Mouse (Mus musculus): ENCODE data around the gene Mrpl20. TPM values are rescaled to one million over a fixed set of nuclear protein-coding genes. Genes with fewer than 3 reads are reported as not detected.
"Not testable (repeated sequence)": the region's sequence is repeated elsewhere in the genome, so short reads cannot be mapped to it uniquely, and the experiment has no call there.

Mrpl20 gene
- total and polyA plus RNA-seq, 2 experiments from 2014 or later: 123 to 279 TPM

- WGBS: 68% methylated on average over 5 of the region's 5 CpGs
- H3K4me1 ChIP-seq (ENCODE audit: insufficient read depth, low read length): peaks cover 6% of the 10 kb centered on the region; the same call in 1 of the 2 replicates
- H3K4me3 ChIP-seq (ENCODE audit: low read depth, low read length): peak within 1 kb of the TSS; percentile 67
- H3K27ac ChIP-seq (ENCODE audit: low read depth, low read length): peak within 1 kb of the TSS; percentile 91; the same call in 1 of the 2 replicates
- no peaks in the 10 kb centered on the region for H3K36me3 ChIP-seq (ENCODE audit: insufficient read depth, low read length)
- no peak for DNase-seq (ENCODE audit: low spot score)
- no peaks in the 10 kb centered on the region for H3K9me3 ChIP-seq (ENCODE audit: low read length)
- no peak for ATAC-seq (ENCODE audit: low FRiP score)
- H3K9ac ChIP-seq (replicated peaks; ENCODE audit: low read length, poor library complexity, severe bottlenecking): peak within 1 kb of the TSS; percentile 88
- peak; percentile 51 for TF ChIP-seq CTCF (IDR thresholded peaks at IDR 0.05)
- no peaks in the 10 kb centered on the region for H3K27me3 ChIP-seq (ENCODE audit: insufficient read depth, low read length)
- H3K4me2 ChIP-seq (ENCODE audit: low read depth, low read length, poor library complexity, severe bottlenecking): peak within 1 kb of the TSS; percentile 78
Observed at GRCm38 (mm10) chr4:155785819-155786218, 16.9 kb upstream of the Mrpl20 start, which contains the start of gene Tmem88b. Gene Tmem88b, minus strand, starts transcription at chr4:155785874.

GRCm38 (mm10) chr4:155788300-155788699 is 14.4 kb upstream of the Mrpl20 start:
- Histone ChIP-seq H3K4me1 (ENCODE audit: insufficient read depth, low read length) (peaks cover 6% of the 10 kb centered on the region; the same call in 1 of the 2 replicates), H3K27ac (ENCODE audit: low read depth, low read length) (no peak overlapping the region), H3K4me2 (ENCODE audit: low read depth, low read length, poor library complexity, severe bottlenecking) (no peak overlapping the region), H3K27me3 (ENCODE audit: insufficient read depth, low read length) (no peaks in the 10 kb centered on the region; the same call in 1 of the 2 replicates), H3K36me3 (ENCODE audit: insufficient read depth, low read length) (no peaks in the 10 kb centered on the region), H3K9ac (replicated peaks; ENCODE audit: low read length, poor library complexity, severe bottlenecking) (no peak overlapping the region), H3K9me3 (ENCODE audit: low read length) (no peaks in the 10 kb centered on the region), H3K4me3 (ENCODE audit: low read depth, low read length) (no peak overlapping the region)
- 85% methylated on average over 3 of the region's 3 CpGs for WGBS
- no peak for ATAC-seq (ENCODE audit: low FRiP score)
- no peak for DNase-seq (ENCODE audit: low spot score)
- TF ChIP-seq CTCF (IDR thresholded peaks at IDR 0.05): no peak

- not testable (repeated sequence) for H3K36me3 ChIP-seq (ENCODE audit: insufficient read depth, low read length); H3K9me3 ChIP-seq (ENCODE audit: low read length); H3K4me2 ChIP-seq (ENCODE audit: low read depth, low read length, poor library complexity, severe bottlenecking); ATAC-seq (ENCODE audit: low FRiP score); H3K4me1 ChIP-seq (ENCODE audit: insufficient read depth, low read length); H3K9ac ChIP-seq (replicated peaks; ENCODE audit: low read length, poor library complexity, severe bottlenecking); H3K27ac ChIP-seq (ENCODE audit: low read depth, low read length); H3K27me3 ChIP-seq (ENCODE audit: insufficient read depth, low read length); H3K4me3 ChIP-seq (ENCODE audit: low read depth, low read length); DNase-seq (ENCODE audit: low spot score)
- 81% methylated on average over 4 of the region's 4 CpGs for WGBS
Observed at GRCm38 (mm10) chr4:155788833-155789232, 13.8 kb upstream of the Mrpl20 start.

GRCm38 (mm10) chr4:155790021-155790489 is 12.6 kb upstream of the Mrpl20 start, which contains the start of gene Ankrd65:
Gene Ankrd65, plus strand, starts transcription at chr4:155790439.
- WGBS: 63% methylated on average over 3 of the region's 3 CpGs
- Histone ChIP-seq H3K27ac (ENCODE audit: low read depth, low read length) (no peak within 1 kb of the TSS), H3K4me3 (ENCODE audit: low read depth, low read length) (no peak within 1 kb of the TSS), H3K9ac (replicated peaks; ENCODE audit: low read length, poor library complexity, severe bottlenecking) (no peak within 1 kb of the TSS), H3K27me3 (ENCODE audit: insufficient read depth, low read length) (no peaks in the 10 kb centered on the region; the same call in 1 of the 2 replicates), H3K4me1 (ENCODE audit: insufficient read depth, low read length) (peaks cover 4% of the 10 kb centered on the region; the same call in 1 of the 2 replicates), H3K36me3 (ENCODE audit: insufficient read depth, low read length) (no peaks in the 10 kb centered on the region), H3K9me3 (ENCODE audit: low read length) (no peaks in the 10 kb centered on the region), H3K4me2 (ENCODE audit: low read depth, low read length, poor library complexity, severe bottlenecking) (no peak within 1 kb of the TSS)
- ATAC-seq (ENCODE audit: low FRiP score): no peak
- TF ChIP-seq CTCF (IDR thresholded peaks at IDR 0.05): no peak
- no peak for DNase-seq (ENCODE audit: low spot score)

- no peak overlapping the region for H3K9ac ChIP-seq (replicated peaks; ENCODE audit: low read length, poor library complexity, severe bottlenecking)
- no peak overlapping the region for H3K4me2 ChIP-seq (ENCODE audit: low read depth, low read length, poor library complexity, severe bottlenecking)
- H3K27me3 ChIP-seq (ENCODE audit: insufficient read depth, low read length): no peaks in the 10 kb centered on the region; the same call in 1 of the 2 replicates
- no peaks in the 10 kb centered on the region for H3K36me3 ChIP-seq (ENCODE audit: insufficient read depth, low read length)
- DNase-seq (ENCODE audit: low spot score) (no peak), ATAC-seq (ENCODE audit: low FRiP score) (no peak)
- H3K27ac ChIP-seq (ENCODE audit: low read depth, low read length): no peak overlapping the region
- H3K4me1 ChIP-seq (ENCODE audit: insufficient read depth, low read length): no peaks in the 10 kb centered on the region
- no peaks in the 10 kb centered on the region for H3K9me3 ChIP-seq (ENCODE audit: low read length)
- H3K4me3 ChIP-seq (ENCODE audit: low read depth, low read length): no peak overlapping the region
- 67% methylated on average over 3 of the region's 3 CpGs for WGBS
- no peak for TF ChIP-seq CTCF (IDR thresholded peaks at IDR 0.05)
Observed at GRCm38 (mm10) chr4:155790650-155791161, 12.0 kb upstream of the Mrpl20 start.

DNA sequence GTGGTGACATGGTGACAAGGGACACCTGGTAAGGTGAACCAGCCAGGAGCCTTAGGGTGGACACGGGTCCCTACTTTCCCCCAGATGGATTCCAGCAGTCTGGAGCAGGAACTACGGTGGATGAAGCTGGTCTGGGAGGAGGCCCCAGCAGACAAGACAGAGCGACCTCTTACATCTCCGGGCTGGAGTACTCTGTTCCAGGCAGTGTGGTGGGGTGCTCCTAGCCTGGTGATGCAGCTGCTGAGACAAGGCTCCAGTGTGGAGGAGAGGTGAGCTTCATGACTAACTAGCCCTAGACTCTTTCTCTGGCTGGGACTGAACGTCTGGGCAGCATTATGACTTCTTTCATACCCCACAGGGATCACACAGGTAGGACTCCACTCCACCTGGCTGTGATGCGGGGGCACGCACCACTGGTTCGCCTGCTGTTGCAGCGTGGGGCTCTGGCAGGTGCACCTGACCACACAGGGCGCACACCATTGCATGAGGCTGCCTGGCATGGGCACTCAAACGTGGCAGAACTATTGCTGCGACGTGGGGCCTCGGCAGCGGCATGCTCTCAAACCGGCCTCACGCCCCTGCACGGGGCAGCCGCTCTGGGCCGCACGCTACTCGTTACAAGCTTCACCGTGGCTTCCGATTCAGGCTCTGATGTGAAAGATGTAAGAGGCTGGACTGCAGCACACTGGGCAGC is 11.3 kb upstream of the Mrpl20 start:
- no peaks in the 10 kb centered on the region for H3K36me3 ChIP-seq (ENCODE audit: insufficient read depth, low read length)
- DNase-seq (ENCODE audit: low spot score): no peak
- 78% methylated on average over 24 of the region's 24 CpGs for WGBS
- no peak overlapping the region for H3K27ac ChIP-seq (ENCODE audit: low read depth, low read length)
- H3K27me3 ChIP-seq (ENCODE audit: insufficient read depth, low read length): no peaks in the 10 kb centered on the region; the same call in 1 of the 2 replicates
- no peak overlapping the region for H3K4me3 ChIP-seq (ENCODE audit: low read depth, low read length)
- no peaks in the 10 kb centered on the region for H3K9me3 ChIP-seq (ENCODE audit: low read length)
- H3K4me2 ChIP-seq (ENCODE audit: low read depth, low read length, poor library complexity, severe bottlenecking): no peak overlapping the region
- H3K9ac ChIP-seq (replicated peaks; ENCODE audit: low read length, poor library complexity, severe bottlenecking): no peak overlapping the region
- H3K4me1 ChIP-seq (ENCODE audit: insufficient read depth, low read length): no peaks in the 10 kb centered on the region
- no peak for TF ChIP-seq CTCF (IDR thresholded peaks at IDR 0.05)
- no peak for ATAC-seq (ENCODE audit: low FRiP score)

Measured in midbrain, postnatal 0 days (tissue).